Mouse (Mus musculus): ENCODE data around the gene Vangl2.

DNA sequence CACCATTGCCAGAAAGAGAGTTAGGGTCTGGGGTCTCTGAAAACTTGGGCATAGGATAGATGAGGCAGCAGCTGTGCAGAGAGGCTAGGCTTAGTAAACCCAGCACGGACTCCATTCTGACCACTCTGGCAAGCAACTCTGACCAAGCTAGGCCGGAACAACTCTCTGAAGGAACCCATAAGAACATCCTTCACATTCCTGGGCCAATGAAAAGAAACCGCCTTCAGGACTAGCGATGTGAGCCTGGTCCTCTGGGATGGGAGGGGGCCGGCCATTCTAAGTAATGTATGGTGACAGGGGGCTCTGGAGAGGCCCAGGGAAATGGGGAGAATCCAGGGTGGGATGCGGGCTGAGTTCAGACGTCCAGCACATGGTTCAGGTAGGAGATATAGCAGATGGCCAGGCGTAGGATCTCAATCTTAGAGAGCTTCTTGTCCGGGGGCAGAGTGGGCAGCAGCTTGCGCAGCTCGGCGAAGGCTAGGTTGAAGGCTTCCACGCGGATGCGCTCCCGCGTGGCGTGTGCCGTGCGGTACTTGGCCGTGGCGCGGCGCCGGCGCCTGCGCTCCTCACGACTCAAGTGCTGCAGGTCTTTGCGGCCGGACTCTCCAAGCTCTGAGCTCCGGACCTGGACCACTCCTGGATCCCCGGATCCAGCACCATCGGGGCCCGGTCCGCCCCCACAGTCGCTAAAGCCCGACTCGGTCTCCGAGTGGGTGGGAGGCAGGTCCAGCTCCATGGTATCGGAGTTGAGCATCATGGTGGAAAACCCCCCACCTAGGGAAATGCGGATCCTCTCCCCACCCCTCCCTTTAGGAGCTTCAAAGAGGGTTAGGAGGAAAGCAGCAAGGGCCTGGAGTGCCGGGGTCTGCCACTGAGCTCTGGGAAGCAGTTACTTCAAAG, 25.5 kb upstream of the Vangl2 start:
- TF ChIP-seq CTCF (IDR thresholded peaks at IDR 0.05; ENCODE audit: insufficient read depth, low read length) (no peak), POLR2A (IDR thresholded peaks at IDR 0.05; ENCODE audit: borderline replicate concordance, extremely low read depth, low read depth, low read length) (no peak)
